Mouse (Mus musculus) gastrocnemius, postnatal 14 days (tissue): ENCODE results near the gene Sec14l1. TPM values are rescaled to one million over a fixed set of nuclear protein-coding genes. Genes with fewer than 3 reads are reported as not detected.

Experiments
- DNase-seq: peaks from one replicate; pipeline ENCODE4 v3.0.0; 2021; ENCODE audit warnings: mixed read lengths
- intact Hi-C: fragments of 180-260 bp; cut with DNase I; formaldehyde crosslinking; loops from one replicate; pipeline ENCODE4 v1.15.1; 2025; ENCODE audit warnings: low total_unique reads
- total RNA-seq, 2 experiments: library from RNA; stranded (reverse); gene quantifications; 2 replicates each; pipeline ENCODE4 v1.2.3; 2021

Sec14l1 gene
- total RNA-seq, 2 experiments from 2014 or later, result 58.1 to 58.7 TPM

- intact Hi-C loops, result no loop called here
- DNase-seq, result no peak
Observed at GRCm38 (mm10) chr11:117120285-117121163, 5.6 kb downstream of the Sec14l1 start.

- peak; percentile 71 for DNase-seq
- intact Hi-C loops, result no loop called here
Observed at GRCm38 (mm10) chr11:117121164-117121535, 6.2 kb downstream of the Sec14l1 start.

- no peak for DNase-seq
- intact Hi-C loops, result no loop called here
Observed at GRCm38 (mm10) chr11:117121954-117122353, 7.0 kb downstream of the Sec14l1 start.

- no peak for DNase-seq
- intact Hi-C loops, result no loop called here
Observed at GRCm38 (mm10) chr11:117123418-117124085, 8.6 kb downstream of the Sec14l1 start.

- DNase-seq, result no peak
- intact Hi-C loops, result no loop called here
Observed at GRCm38 (mm10) chr11:117124539-117124938, 9.6 kb downstream of the Sec14l1 start.

- peak; percentile 44 for DNase-seq
- intact Hi-C loops, result no loop called here
Observed at GRCm38 (mm10) chr11:117127250-117127837, 12.4 kb downstream of the Sec14l1 start.

GRCm38 (mm10) chr11:117127931-117128548, 13.1 kb downstream of the Sec14l1 start:
- intact Hi-C loops, result no loop called here
- DNase-seq, result peak; percentile 67

GRCm38 (mm10) chr11:117129473-117129872, 14.5 kb downstream of the Sec14l1 start:
- peak; percentile 74 for DNase-seq
- intact Hi-C loops, result no loop called here

GRCm38 (mm10) chr11:117130068-117130467, 15.1 kb downstream of the Sec14l1 start:
- intact Hi-C loops, result no loop called here

GRCm38 (mm10) chr11:117130888-117131287, 15.9 kb downstream of the Sec14l1 start:
- intact Hi-C loops, result no loop called here
- DNase-seq, result peak; percentile 83

More at GRCm38 (mm10) chr11:117130068-117130467, 15.1 kb downstream of the Sec14l1 start:
- peak; percentile 42 for DNase-seq

- DNase-seq, result no peak
- intact Hi-C loops, result no loop called here
Observed at GRCm38 (mm10) chr11:117131450-117131849, 16.5 kb downstream of the Sec14l1 start.

GRCm38 (mm10) chr11:117134776-117135387, 19.9 kb downstream of the Sec14l1 start:
- intact Hi-C loops, result no loop called here
- DNase-seq, result no peak

- no peak for DNase-seq
- intact Hi-C loops, result no loop called here
Observed at GRCm38 (mm10) chr11:117135457-117136290, 20.7 kb downstream of the Sec14l1 start.

GRCm38 (mm10) chr11:117136880-117137279, 21.9 kb downstream of the Sec14l1 start:
- no peak for DNase-seq
- intact Hi-C loops, result no loop called here

- intact Hi-C loops, result no loop called here
- DNase-seq, result no peak
Observed at GRCm38 (mm10) chr11:117138213-117138761, 23.3 kb downstream of the Sec14l1 start.

- intact Hi-C loops, result no loop called here
- peak; percentile 66 for DNase-seq
Observed at GRCm38 (mm10) chr11:117138795-117139463, 24.0 kb downstream of the Sec14l1 start.

GRCm38 (mm10) chr11:117141376-117142001, 26.5 kb downstream of the Sec14l1 start:
- intact Hi-C loops, result no loop called here
- DNase-seq, result no peak
